Comparison of ENCODE assay signal across 9 mouse cellular contexts in genomic region chr15:101339537-101339936, GRCm38 (mm10). TPM values are rescaled to one million over a fixed set of nuclear protein-coding genes. Genes with fewer than 3 reads are reported as not detected.
DNase-seq lines count a peak whose midpoint lies in the region; ATAC-seq lines count a peak whose summit lies in the region.
"Had no signal": no experiment of that assay in that cellular context is flagged by ENCODE, and none has a peak within 500 bp of the region (broad histone marks: within the 10 kb centered on the region; RNA-seq: fewer than 3 reads in every experiment).

No protein-coding gene starts in this region.

- no peak overlapping the region for H3K4me3 ChIP-seq in hindbrain, embryonic 15.5 days
- H3K4me3 ChIP-seq: myocyte had no signal

- H3K9me3 ChIP-seq in hindbrain, embryonic 15.5 days: no peaks in the 10 kb centered on the region

- no peaks in the 10 kb centered on the region for H3K36me3 ChIP-seq in hindbrain, embryonic 15.5 days

- no peaks in the 10 kb centered on the region for H3K27me3 ChIP-seq in hindbrain, embryonic 15.5 days

- H3K4me1 ChIP-seq in hindbrain, embryonic 15.5 days (replicated peaks): no peaks in the 10 kb centered on the region

- WGBS in hindbrain, embryonic 15.5 days: 0% methylated on average over 2 of the region's 2 CpGs

- no peak overlapping the region for H3K27ac ChIP-seq in hindbrain, embryonic 15.5 days (replicated peaks)

- no peak overlapping the region for H3K4me2 ChIP-seq in hindbrain, embryonic 15.5 days

- no peak overlapping the region for H3K9ac ChIP-seq in hindbrain, embryonic 15.5 days

- ATAC-seq in hindbrain, embryonic 15.5 days (ENCODE audit: low FRiP score, low read depth): peak; percentile 94

- peak; percentile 71 for DNase-seq in Muller cell, postnatal 12 days (ENCODE audit: inconsistent ontology term)
- peak; percentile 95 to 96 for DNase-seq in cerebellum, postnatal 10 days
- peak; percentile 84 to 90 for DNase-seq in frontal cortex, postnatal 36 days (ENCODE audit: low spot score in 2 of 2)
- peak; percentile 79 to 81 for DNase-seq in layer of hippocampus, postnatal 36 days
- peak; percentile 97 for DNase-seq in lung, postnatal 36 days
- DNase-seq in right cerebral cortex, adult 18-20 months: peak; percentile 83
- DNase-seq in urinary bladder, adult 18-20 months (ENCODE audit: low spot score in 2 of 2): peak; percentile 81 to 85

RNA-seq across cellular contexts. Expression of gene Krt80, which starts 30.4 kb away (rescaled TPM):
- polyA plus RNA-seq in hindbrain, embryonic 15.5 days (2015; fragmentation: Nextera tagmentation; extraction: Ambion mirVana): 0.06 and 0.13 TPM in 2 replicates
- total RNA-seq in layer of hippocampus, postnatal 36 days (2021): under 1 TPM in 1 of 2 experiments, not detected in 1; 0.46 TPM

RNA-seq across cellular contexts. Expression of gene 6030408B16Rik, which starts 46.5 kb away (rescaled TPM):
- polyA plus RNA-seq in hindbrain, embryonic 15.5 days (2015; fragmentation: Nextera tagmentation; extraction: Ambion mirVana): 0.31 TPM in 1 of 2 replicates, not detected in the other
- total RNA-seq in layer of hippocampus, postnatal 36 days (2021): under 1 TPM; 0.20 to 0.30 TPM

RNA-seq across cellular contexts. Expression of gene Atg101, which starts 55.5 kb away (rescaled TPM):
- 75.5 and 76.5 TPM in 2 replicates for polyA plus RNA-seq in hindbrain, embryonic 15.5 days (2015; fragmentation: Nextera tagmentation; extraction: Ambion mirVana)
- 10 to 100 TPM; 48.8 to 49.5 TPM for total RNA-seq in layer of hippocampus, postnatal 36 days (2021)
